Mouse (Mus musculus) neural tube, embryonic 12.5 days (tissue): ENCODE measurements at regions not wholly inside any gene's neighbourhood (a gene's known extent, or its start where the extent isn't known, plus 50 kb on each side); places are given as distances from the start of the nearest gene placed in this dataset.

Source experiments
- ATAC-seq: fragments of 200-750 bp; cut with Nextera tagmentation; 2 replicates; pipeline ENCODE4 v1.8.0; 2017; ENCODE audit warnings: low read depth, mild to moderate bottlenecking, moderate TSS enrichment, moderate library complexity; ENCODE audit not compliant: low FRiP score
- H3K27ac ChIP-seq: fragments of 300-500 bp; sonication (generic); 2 replicates; pipeline ENCODE4 v1.5.1; 2016
- H3K27me3 ChIP-seq: fragments of 300-500 bp; sonication (generic); replicated peaks from 2 replicates; pipeline ENCODE4 v1.6.1; 2016; ENCODE audit warnings: mild to moderate bottlenecking
- H3K36me3 ChIP-seq: fragments of 300-500 bp; sonication (generic); 2 replicates; pipeline ENCODE4 v1.6.1; 2016; ENCODE audit warnings: mild to moderate bottlenecking
- H3K4me1 ChIP-seq: fragments of 300-500 bp; sonication (generic); 2 replicates; pipeline ENCODE4 v1.6.1; 2016
- H3K4me2 ChIP-seq: fragments of 300-500 bp; sonication (generic); replicated peaks from 2 replicates; pipeline ENCODE4 v1.6.1; 2016; ENCODE audit warnings: mild to moderate bottlenecking
- H3K4me3 ChIP-seq: fragments of 300-500 bp; sonication (generic); 2 replicates; pipeline ENCODE4 v1.5.1; 2016
- H3K9ac ChIP-seq: fragments of 300-500 bp; sonication (generic); 2 replicates; pipeline ENCODE4 v1.6.1; 2016; ENCODE audit warnings: mild to moderate bottlenecking
- H3K9me3 ChIP-seq: fragments of 300-500 bp; sonication (generic); 2 replicates; pipeline ENCODE4 v1.6.1; 2016; ENCODE audit warnings: mild to moderate bottlenecking
- WGBS: fragments of 180-500 bp; shearing (Covaris S2); methylation state at CpG from one replicate; pipeline ENCODE4 v1.1.7; 2016; 5-methylcytosine and 5-hydroxymethylcytosine counted together

DNA sequence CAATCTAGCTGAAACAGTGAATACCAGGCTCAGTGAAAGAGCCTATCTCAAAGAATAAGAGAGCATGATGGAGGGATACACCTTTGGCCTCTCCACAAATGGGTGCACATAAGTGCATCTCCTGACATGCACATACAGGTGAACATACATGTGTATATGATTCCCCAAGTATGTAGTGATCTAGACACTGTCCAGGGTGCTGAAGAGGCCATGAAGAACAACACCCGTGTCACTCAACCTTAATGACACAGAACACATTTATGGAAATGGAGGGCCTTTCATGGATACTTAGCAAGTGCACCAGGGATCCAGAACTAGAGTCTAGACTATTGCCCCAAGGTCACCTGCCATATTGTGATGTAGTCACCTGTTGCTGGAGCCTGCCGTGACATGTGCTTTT lies 56.9 kb downstream of the Spata19 start:
- 90% methylated on average over 2 of the region's 2 CpGs for WGBS
- Histone ChIP-seq H3K27ac (no peak overlapping the region), H3K27me3 (no peaks in the 10 kb centered on the region), H3K4me3 (no peak overlapping the region), H3K4me1 (peaks cover 8% of the 10 kb centered on the region; the same call in 1 of the 2 replicates), H3K36me3 (no peaks in the 10 kb centered on the region), H3K9ac (no peak overlapping the region), H3K9me3 (no peaks in the 10 kb centered on the region), H3K4me2 (no peak overlapping the region)
- ATAC-seq, result no peak

DNA sequence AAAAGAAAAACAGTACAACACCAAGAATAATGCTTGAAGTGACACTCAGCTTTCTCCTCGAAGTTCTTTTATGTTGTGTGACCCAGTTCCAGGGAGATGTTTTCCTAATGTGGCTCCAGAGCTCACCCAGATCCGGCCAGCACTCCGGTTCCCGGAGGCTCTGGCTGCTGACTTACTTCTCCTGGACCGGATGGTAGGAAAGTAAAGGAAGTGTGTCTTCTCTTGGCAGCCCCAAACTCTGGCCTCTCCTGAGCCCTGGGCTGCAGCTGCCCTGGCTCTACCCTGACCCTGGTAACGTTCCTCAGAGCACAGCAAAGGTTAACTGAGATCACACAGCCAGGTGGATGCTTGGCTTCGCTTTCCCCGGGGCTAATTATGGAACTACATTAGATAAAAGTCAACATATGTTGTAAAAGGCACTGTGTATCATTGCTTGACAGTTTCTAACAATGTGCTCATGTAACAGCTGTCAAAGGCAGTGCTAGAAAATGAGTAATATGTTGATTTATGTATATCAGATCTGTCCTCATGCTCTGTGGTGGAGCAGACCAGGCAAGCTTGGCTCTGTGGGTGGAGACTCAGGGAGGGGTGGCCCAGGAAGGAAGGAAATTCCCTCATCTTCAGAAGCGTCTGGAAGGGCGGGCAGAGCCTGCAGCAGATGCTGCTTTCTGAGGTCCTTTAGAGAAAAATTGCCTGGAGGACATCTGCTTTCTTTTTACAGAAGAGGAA lies 57.5 kb downstream of the Spata19 start:
- H3K27me3 ChIP-seq, result no peaks in the 10 kb centered on the region
- no peak overlapping the region for H3K27ac ChIP-seq
- 65% methylated on average over 10 of the region's 10 CpGs for WGBS

DNA sequence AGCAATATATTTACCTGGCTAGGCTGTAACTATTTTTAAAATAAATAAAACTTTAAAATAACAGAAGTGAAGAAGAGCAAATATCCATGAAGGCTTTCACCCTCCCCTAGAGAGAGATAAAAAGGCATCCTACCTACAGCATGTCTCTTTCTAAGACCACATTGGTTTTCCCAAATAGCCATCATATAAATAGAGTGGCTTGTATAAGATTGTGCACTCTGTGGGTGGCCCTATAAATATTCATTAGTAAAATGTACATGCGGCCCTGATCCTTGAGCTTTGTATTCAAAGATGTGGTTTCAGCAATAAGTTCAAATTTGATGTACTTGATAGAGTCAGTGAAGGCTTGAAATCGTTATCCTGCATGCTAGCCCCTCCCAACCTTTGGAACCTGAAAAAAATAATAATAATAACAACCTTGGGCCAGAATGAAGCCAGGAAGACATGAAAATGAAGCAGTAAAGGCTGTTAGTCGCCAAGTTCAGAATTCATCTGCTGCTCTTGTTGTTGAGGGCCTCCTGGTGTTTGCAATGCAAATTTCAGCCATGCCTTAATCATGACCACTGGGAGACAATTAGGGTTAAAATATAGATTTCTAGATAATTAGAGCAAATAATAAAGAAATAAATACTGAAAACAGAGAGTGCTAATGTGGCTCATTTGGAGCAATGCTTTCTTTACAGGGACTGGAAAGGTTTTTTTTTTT lies 61.9 kb downstream of the Spata19 start:
- no peak for ATAC-seq

More for the DNA sequence above, 57.5 kb downstream of the Spata19 start:
- Histone ChIP-seq H3K4me2 (no peak overlapping the region), H3K36me3 (no peaks in the 10 kb centered on the region), H3K4me3 (no peak overlapping the region), H3K4me1 (peaks cover 8% of the 10 kb centered on the region; the same call in 1 of the 2 replicates), H3K9me3 (no peaks in the 10 kb centered on the region), H3K9ac (no peak overlapping the region)
- no peak for ATAC-seq

DNA sequence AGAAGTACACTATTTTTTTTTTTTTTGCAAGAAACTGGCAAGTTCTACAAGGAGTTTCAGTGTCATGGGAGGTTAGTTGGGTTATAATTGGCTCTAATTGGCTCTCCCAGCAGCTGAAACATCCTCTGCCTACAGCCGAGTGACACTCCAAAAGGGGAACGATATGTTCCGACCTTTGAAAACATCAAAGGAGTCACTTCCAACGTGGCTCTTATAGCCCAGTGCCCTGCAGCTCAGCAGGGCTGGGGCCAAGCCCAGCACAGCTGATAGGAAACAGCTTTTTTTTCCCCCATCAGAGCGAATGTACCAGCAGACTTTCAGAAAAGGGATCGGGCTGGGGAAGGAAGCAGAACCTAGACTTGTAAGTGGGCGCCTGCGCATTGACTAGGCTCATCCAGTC lies 64.4 kb downstream of the Spata19 start:
- Histone ChIP-seq H3K27me3 (no peaks in the 10 kb centered on the region), H3K4me1 (no peaks in the 10 kb centered on the region), H3K4me2 (no peak overlapping the region), H3K27ac (no peak overlapping the region), H3K9me3 (no peaks in the 10 kb centered on the region), H3K4me3 (no peak overlapping the region), H3K9ac (no peak overlapping the region), H3K36me3 (no peaks in the 10 kb centered on the region)
- no peak for ATAC-seq
- 37% methylated on average over 8 of the region's 8 CpGs for WGBS

More for the DNA sequence above, 61.9 kb downstream of the Spata19 start:
- H3K27me3 ChIP-seq, result no peaks in the 10 kb centered on the region
- H3K27ac ChIP-seq, result no peak overlapping the region
- no peak overlapping the region for H3K9ac ChIP-seq
- no peak overlapping the region for H3K4me2 ChIP-seq
- no peaks in the 10 kb centered on the region for H3K36me3 ChIP-seq
- H3K4me3 ChIP-seq, result no peak overlapping the region
- H3K9me3 ChIP-seq, result no peaks in the 10 kb centered on the region
- H3K4me1 ChIP-seq, result no peaks in the 10 kb centered on the region
- 37% methylated on average over 3 of the region's 3 CpGs for WGBS

DNA sequence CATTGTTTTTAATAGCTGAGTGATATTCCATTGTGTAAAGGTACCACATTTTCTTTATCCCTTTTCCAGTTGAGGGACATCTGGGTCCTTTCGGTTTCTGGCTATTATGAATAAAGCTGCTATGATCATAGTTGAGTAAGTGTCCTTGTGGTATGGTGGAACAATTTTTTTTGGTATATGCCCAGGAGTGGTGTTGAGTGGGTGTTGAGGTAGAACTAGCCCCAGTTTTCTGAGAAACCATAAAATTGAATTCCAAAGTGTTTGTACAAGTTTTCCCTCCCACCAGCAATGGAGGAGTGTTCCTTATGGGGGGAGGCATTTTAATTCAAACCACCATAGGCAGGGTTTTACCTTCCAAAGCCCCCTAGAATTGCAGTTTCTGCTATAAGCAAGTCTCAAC lies 67.4 kb downstream of the Spata19 start:
- H3K36me3 ChIP-seq, result no peaks in the 10 kb centered on the region
- no peak for ATAC-seq
- WGBS, result 97% methylated on average over 1 of the region's 1 CpGs
- H3K4me1 ChIP-seq, result no peaks in the 10 kb centered on the region
- no peaks in the 10 kb centered on the region for H3K27me3 ChIP-seq
- no peak overlapping the region for H3K4me3 ChIP-seq
- no peak overlapping the region for H3K4me2 ChIP-seq
- no peak overlapping the region for H3K27ac ChIP-seq
- no peak overlapping the region for H3K9ac ChIP-seq
- H3K9me3 ChIP-seq, result no peaks in the 10 kb centered on the region

DNA sequence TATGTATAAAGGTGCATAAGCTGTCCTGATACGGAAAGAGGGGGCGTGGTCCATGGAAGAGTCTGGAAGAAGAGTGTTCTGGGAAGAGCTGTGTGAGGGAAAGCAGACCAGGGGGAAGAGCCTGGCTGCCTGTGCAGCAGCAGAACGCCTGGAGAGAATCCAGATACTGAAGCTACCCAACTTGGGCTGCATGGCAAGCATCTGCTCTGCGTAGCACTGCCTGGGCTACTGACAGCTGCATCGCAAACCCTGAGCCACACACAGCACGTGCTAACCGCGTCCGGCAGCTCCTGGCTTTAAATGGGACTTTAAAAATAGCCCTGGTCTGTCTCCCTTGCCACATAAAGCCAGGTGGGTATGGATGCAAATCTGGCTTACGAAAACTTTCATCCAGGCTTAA lies 78.9 kb downstream of the Spata19 start:
- H3K27me3 ChIP-seq, result no peaks in the 10 kb centered on the region
- H3K4me2 ChIP-seq, result no peak overlapping the region
- no peaks in the 10 kb centered on the region for H3K36me3 ChIP-seq
- WGBS, result 82% methylated on average over 10 of the region's 10 CpGs
- no peaks in the 10 kb centered on the region for H3K9me3 ChIP-seq
- ATAC-seq, result no peak
- no peak overlapping the region for H3K27ac ChIP-seq
- no peaks in the 10 kb centered on the region; the same call in 1 of the 2 replicates for H3K4me1 ChIP-seq
- no peak overlapping the region for H3K9ac ChIP-seq
- H3K4me3 ChIP-seq, result no peak overlapping the region

DNA sequence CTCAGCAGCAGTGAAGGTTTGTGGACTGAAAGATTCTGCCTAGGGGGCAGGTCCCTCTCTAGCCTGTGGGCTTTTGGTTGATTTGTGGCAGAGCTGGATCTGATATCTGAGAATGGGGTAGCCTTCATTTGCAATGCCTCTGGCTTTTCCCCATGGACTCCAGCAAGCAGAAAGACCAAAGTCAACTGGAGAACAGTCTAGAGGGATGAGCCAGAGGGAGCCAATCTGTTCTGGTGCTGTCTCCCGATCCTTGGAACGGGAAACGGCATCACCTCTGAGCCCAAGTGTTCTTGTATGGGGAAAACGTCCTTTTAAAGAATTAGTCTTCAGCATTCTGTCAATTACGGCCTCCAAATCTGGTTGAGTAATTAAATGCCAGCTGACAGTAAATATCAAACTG lies 80.0 kb downstream of the Spata19 start:
- Histone ChIP-seq H3K4me3 (no peak overlapping the region), H3K27me3 (no peaks in the 10 kb centered on the region), H3K27ac (no peak overlapping the region), H3K4me2 (no peak overlapping the region), H3K4me1 (no peaks in the 10 kb centered on the region; the same call in 1 of the 2 replicates), H3K36me3 (no peaks in the 10 kb centered on the region), H3K9ac (no peak overlapping the region), H3K9me3 (no peaks in the 10 kb centered on the region)
- WGBS, result 77% methylated on average over 5 of the region's 5 CpGs
- no peak for ATAC-seq

DNA sequence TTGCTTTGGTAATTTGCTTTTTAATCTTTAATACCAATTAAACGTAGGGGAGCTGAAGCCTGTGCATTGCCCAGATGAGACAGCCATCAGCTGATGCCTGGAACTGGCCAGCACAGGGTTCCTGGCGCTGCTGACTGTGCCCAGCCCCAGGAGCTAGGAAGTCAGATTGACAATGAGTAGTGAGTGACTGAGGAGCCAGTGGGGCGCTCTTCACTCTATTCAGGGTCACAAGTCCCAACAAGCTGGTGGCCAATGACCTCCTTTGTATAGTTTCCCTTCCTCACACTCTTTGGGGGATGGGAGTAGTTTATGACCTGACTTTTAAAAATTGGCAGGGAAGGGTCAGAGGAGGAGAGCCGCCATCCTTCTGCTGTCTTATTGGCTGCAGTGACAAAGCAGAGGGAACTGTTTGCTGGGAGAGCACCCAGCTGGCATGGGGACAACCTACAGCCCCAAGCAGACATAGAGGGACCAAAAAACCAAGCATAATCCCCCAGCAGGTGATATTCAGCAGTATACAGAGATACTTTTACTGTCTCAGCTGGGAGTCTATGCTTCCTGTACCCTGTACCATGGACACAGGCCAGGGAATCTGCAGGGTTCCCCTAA lies 80.6 kb downstream of the Spata19 start:
- Histone ChIP-seq H3K4me2 (no peak overlapping the region), H3K9ac (no peak overlapping the region), H3K36me3 (no peaks in the 10 kb centered on the region), H3K27me3 (no peaks in the 10 kb centered on the region), H3K4me3 (no peak overlapping the region), H3K9me3 (no peaks in the 10 kb centered on the region), H3K27ac (no peak overlapping the region), H3K4me1 (no peaks in the 10 kb centered on the region; the same call in 1 of the 2 replicates)
- ATAC-seq, result no peak
- WGBS, result 44% methylated on average over 4 of the region's 4 CpGs

DNA sequence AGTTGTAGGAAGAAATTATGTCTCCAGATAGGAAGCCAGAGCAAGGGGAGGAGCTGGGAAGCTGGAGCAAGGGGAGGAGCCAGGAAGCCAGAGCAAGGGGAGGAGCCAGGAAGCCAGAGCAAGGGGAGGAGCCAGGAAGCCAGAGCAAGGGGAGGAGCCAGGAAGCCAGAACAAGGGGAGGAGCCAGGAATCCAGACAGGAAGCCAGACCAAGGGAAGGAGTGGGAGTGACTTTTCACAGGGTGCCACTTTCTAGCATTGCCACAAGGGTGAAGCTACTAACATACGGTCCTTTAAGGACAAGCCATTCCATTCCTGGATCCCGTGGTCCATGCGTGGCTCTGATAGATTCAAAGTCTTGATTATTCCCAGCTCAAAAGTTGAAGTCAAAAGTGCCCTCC lies 81.7 kb downstream of the Spata19 start:
- Histone ChIP-seq H3K4me2 (no peak overlapping the region), H3K27ac (no peak overlapping the region), H3K36me3 (no peaks in the 10 kb centered on the region), H3K4me1 (no peaks in the 10 kb centered on the region; the same call in 1 of the 2 replicates), H3K4me3 (no peak overlapping the region), H3K9ac (no peak overlapping the region), H3K9me3 (no peaks in the 10 kb centered on the region), H3K27me3 (no peaks in the 10 kb centered on the region)
- 100% methylated on average over 3 of the region's 3 CpGs for WGBS
- ATAC-seq, result no peak

DNA sequence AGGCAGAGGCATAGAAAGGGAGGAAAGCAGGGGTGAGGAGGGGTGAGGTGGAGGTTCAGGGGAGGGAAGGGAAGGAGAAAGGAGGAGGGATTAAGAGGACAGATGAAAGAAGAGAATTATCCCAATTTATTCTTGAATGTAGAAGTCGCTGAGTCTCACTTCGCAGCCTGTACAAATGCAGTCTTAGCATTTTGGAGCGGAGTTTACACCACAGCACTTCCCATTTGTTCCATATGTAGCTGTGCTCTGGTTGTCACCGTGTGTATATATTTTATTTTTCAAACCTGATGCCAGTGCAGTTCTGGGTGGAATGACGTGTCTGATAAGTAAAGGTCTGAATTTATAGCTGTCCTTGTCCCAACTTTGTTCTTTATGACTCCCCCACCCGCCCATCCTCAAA lies 105.2 kb downstream of the Spata19 start:
- whole genome bisulfite sequencing, result 83% methylated on average over 6 of the region's 6 CpGs
- no peak overlapping the region for H3K4me2 ChIP-seq
- no peak for ATAC-seq
- H3K36me3 ChIP-seq, result no peaks in the 10 kb centered on the region
- no peaks in the 10 kb centered on the region for H3K27me3 ChIP-seq
- no peak overlapping the region for H3K9ac ChIP-seq
- no peaks in the 10 kb centered on the region for H3K9me3 ChIP-seq
- no peak overlapping the region for H3K4me3 ChIP-seq
- no peaks in the 10 kb centered on the region for H3K4me1 ChIP-seq
- no peak overlapping the region for H3K27ac ChIP-seq

DNA sequence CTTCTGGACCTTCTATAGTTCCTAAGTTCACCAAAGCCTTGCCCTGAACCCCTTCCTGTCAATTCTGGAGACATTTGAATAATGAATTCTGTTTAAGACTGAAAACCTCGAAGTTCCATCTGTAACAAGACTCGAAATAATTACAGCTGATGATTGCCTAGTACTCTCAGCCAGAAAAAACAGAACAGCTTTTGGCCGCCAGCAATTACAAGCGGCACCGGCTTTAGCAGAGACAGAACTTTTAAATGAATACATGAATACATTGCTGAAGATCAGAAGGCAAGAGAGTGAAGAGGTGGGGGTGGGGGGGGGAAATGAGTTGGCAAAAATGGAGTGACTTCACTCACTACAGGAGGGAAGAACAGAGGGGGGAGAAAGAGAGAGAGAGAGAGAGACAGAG lies 112.6 kb downstream of the Spata19 start:
- 88% methylated on average over 5 of the region's 5 CpGs for WGBS
- H3K4me3 ChIP-seq, result no peak overlapping the region
- H3K4me1 ChIP-seq, result no peaks in the 10 kb centered on the region
- H3K27me3 ChIP-seq, result no peaks in the 10 kb centered on the region
- H3K4me2 ChIP-seq, result no peak overlapping the region
- no peak overlapping the region for H3K9ac ChIP-seq
- no peaks in the 10 kb centered on the region for H3K9me3 ChIP-seq
- no peak for ATAC-seq
- H3K27ac ChIP-seq, result no peak overlapping the region
- H3K36me3 ChIP-seq, result no peaks in the 10 kb centered on the region

DNA sequence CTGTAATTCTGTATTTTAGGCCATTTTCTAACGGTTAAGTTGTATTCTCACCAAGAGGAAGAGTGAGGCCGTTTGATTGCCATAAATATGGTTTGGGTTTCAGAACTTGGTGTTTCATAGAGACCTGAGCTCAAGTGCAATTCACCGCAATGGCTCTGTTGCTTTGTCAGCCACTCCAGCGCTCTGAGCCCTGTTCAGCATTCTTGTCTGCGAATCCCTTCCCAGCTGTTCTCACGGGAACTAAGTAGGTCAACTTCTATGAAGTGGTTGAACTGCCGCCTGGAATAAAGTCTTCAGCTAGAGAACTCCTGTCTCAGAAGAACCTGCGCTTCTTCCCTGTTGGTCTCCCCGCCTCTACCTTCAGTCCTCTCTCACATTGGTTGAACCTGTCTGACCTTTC lies 113.1 kb downstream of the Spata19 start:
- no peaks in the 10 kb centered on the region for H3K9me3 ChIP-seq
- H3K4me2 ChIP-seq, result no peak overlapping the region
- no peak for ATAC-seq
- H3K27me3 ChIP-seq, result no peaks in the 10 kb centered on the region
- WGBS, result 93% methylated on average over 9 of the region's 9 CpGs
- no peak overlapping the region for H3K4me3 ChIP-seq
- no peaks in the 10 kb centered on the region for H3K36me3 ChIP-seq
- no peak overlapping the region for H3K27ac ChIP-seq
- H3K4me1 ChIP-seq, result no peaks in the 10 kb centered on the region
- no peak overlapping the region for H3K9ac ChIP-seq
